Mouse (Mus musculus) naive thymus-derived CD4-positive, alpha-beta T cell, adult 2 months (primary cell): ENCODE measurements around the gene Parp12.

ENCODE experiments used
- DNase-seq: peaks from one replicate; pipeline ENCODE4 v3.0.0-alpha.2; 2011; ENCODE audit warnings: low read depth

Parp12 gene

DNA sequence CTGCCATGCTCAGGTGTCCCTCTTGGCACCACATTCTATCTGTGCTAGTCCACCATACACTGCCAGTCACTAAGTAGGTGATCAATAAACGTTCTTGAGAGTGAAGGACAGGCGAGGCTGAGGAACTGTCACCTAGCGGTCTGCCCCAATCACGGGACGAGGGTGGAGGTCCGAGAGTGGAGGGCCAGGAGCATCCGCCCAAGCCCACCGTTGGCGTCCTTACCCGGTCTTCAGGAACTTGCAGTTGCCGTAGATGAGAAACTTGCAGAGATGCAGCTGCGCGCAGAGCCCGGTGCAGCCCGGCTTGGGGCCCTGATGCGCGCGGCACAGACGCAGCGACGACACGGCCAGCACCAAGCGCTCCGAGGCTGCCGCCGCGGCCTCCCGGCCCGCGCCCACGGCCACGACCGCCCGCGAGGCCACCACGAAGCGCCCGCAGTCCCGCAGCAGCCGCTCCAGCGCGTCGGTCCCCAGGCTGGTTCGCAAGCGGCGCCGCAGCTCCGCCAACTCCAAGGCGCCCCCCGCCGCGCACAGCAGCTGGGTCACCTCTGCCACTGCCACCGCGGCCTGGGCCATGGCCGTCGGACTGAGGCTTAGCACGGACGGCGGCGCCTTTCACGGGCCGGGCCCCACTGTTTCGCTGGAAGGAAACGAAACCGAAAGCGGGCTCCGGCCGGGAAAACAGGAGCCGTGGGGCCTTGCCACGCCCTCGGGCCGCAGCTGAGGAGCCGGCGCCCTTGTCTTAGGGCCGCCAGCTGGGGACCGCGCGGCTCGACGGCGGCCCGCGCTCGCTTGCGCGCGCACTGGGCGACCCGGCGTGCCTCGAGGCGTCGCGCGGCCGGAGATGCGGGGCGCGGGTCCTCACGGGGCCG lies at the start of gene Parp12:
Gene Parp12 (minus strand): TSS at position 766 of the 872 bp plus-strand sequence.
- peak; percentile 80 for DNase-seq

DNA sequence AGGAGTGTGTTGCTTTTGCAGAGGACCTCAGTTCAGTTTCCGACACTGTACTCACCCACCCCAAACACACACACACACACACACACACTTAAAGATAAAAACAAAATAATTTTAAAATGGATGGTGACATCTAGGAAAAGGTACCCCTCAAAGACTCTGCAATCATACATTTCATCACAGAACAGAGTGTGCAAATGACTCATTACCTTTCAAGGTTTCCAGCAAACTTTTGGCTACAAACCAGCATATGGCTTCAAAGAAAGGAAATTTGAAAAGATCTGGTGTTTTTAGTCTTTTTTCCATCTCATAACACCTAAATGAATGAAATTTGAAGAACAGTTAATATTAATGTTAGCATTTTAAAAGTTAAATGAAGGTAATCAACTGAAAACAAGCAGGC lies 46.7 kb upstream of the Parp12 start:
- DNase-seq: no peak

DNA sequence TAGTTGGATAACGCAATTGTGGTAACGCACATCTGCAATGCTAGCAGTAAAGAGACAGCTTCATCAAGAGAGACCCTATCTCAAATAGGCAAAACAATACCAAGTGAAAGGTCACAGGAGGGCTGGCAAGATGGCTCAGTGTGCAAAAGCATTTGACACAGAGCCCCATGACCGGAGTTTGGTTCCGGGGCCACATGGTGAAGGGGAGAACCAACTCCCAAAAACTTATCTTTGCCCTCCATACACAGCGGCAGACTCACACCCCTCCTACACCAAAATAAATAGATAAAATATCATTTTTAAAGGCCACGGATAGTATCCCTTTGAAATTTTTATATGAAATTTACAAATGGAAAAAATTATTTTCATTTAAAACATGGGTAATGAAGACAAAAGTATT lies 43.8 kb upstream of the Parp12 start:
- DNase-seq: no peak

DNA sequence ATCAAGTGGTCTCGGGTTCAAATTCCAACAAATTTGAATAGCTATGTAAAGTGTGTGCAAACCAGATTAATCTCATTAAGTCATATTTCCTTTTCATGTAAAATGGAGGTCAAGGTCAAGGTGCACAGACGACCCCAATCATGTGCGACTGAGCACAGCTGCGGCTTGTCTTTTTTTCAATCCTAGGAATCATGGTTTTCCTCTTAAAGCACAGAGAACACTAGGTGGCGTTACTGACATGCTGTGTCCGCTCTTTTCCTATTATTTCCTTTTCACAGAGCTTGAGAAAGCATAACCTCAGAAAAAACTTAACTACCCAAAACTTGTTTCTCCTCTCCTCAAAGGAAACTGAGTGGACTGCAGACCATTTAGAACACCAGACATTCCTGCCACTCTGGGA lies 27.9 kb upstream of the Parp12 start:
- no peak for DNase-seq

DNA sequence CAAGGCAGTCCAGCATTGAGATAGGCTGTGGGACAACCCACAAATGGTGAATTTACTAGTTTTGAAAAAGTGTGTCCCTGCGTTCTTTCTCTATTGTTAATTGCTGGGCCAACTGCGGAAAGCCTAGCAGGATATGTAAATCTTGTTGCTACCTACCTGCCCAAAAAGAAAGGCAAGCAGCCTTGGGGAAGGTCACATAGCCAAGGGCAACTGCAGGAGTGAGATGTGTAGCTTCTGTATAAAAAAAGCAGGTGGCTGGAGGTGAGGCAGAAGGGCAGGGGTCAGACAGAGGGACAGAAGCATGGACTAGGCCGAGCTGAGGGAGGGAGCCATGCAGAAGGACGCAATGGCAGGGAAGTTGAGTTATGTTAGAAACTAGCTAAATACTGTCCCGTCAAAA lies 14.4 kb upstream of the Parp12 start:
- DNase-seq: no peak

DNA sequence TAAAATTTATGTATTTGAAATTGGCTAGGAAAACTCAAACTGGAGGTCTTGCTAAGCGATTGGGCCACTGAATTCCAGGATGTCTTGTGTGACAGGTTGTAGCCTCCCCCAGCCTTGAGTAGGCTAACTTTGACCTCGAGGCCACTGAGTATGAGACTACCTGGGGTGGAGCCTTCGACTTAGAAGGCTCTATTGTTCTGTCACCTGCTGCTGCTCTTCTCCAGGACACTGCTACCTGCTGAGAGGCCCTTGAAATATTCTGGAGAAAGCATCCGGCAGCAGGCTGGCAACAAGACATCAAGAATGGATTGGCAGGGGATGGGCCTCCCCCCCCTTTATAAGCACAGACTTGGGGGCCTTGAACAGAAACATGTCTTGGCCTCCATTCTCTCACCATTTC lies 13.3 kb upstream of the Parp12 start:
- no peak for DNase-seq

DNA sequence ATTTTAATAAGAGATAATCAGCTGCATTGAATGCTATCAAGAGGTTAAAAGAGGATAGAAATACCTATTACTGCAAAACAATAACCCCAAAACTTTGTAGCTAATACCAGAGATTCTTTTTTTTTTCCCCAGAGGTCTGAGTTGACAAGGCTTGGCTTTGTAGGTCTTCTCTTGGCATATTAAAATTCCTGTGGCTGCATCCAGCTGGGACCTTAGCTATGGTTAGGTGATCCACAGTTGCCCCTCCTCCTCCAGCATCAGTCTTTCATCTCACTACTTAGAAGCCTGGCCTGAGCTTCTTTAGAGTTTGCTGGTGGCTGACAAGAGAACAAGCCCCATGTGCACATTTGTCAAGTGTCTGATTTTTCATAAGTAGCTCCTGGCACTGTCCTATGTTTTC lies 6.6 kb upstream of the Parp12 start:
- no peak for DNase-seq

DNA sequence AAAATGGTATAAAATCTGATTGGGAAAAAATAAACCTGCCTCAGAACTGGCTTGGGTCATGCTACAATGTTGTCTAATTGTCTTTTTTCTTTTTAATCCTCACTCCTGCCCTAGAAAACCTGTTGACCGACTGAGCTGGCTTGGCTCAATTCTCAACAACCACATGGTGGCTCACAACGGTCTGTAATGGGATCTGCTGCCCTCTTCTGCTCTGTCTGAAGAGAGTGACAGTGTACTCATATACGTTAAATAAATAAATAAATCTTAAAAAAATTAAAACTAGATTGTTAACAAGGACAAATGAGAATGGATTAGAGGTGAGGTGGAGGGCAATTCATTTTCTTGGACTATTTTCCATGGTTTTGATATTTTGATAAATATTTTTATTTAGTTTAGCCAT lies 2.5 kb upstream of the Parp12 start:
- no peak for DNase-seq

DNA sequence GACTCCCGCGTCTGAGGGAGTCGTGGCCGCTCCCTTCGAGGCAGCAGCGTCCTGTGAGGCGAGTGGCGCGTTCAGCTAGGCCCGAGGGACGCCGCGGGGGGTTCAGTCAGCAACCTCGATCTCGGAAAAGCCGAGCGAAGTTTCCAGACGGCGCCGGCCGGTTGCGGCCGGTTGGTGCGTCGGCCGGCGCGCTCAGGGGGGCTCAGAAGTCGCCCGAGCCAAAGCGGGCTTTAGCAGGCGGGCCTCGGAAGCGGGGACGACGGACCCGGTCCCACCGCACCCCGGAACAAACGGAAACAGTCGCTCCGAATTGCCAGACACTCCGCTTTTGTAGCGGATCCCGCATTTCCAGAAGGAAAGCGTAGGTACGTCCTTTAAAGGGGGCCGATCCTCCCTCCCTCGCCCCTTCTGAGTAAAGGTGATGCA lies 320 bp upstream of the Parp12 start:
- DNase-seq: no peak

DNA sequence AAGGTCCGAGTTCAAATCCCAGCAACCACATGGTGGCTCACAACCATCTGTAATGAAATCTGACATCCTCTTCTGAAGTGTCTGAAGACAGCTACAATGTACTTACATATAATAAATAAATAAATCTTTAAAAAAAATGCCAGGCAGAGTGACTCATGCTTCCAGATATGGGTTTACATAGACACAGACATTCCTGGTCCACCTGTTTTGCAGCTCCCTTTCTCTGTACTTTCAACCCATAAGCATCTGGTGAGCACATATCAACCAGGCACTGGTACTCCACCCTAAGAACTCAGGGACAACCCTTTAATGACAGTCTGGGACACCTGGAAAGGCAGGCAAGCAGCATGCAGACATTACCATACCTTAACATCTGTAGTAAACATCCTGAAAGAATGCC lies 2.7 kb downstream of the Parp12 start:
- DNase-seq: no peak

DNA sequence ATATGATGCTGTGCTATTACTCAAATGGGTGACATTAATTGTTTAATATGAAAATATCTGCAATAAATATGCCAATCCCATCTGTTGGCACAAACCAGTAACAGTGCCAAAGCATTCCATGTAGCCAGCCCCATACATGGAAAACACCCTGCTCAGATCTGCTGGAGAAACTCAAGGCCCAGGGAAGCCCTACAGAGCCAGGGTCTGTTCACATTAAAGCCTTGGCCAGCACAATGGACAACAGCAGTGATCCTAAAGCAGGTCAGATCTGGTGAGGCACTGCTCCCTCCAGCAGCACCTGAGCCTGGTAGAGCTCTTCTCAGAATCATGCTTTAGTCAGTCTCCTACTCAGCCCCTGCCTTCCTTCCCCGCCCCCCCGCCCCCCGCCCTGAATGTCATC lies 5.0 kb downstream of the Parp12 start:
- no peak for DNase-seq

DNA sequence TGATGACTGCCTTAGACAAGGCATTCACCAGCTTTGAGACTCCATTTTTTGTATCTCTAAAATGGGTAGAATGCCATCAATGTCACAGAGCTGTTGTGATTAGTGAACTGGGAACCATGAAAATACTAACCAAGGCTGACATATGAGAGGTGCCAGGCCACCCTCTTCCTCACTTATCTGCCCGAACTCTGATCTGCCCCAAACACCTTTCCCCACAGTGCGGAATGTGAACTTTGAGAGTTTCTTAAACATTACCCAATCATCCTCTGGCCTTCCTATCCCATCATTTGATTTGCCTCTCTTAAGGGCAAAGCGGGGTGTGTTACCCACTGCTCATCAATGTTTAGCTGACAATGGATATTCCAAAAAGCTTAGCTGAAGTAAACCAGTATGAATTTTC lies 5.4 kb downstream of the Parp12 start:
- no peak for DNase-seq

DNA sequence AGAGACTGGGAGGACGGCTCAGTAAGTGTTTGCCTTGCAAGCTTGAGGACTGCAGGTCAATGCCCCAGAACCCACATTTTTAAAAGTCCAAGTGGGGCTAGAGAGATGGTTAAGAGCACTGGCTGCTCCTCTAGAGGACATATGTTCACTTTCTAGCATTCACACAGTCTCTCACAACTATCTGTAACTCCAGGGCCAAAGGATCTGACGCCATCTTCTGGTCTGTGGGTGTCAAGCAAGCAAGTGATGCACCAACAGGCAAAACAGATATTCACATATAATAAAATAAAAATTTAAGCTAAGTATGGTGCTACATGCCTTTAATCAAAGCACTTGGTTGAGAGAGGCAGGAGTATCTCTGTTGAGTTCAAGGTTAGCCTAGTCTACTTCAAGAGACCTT lies 11.3 kb downstream of the Parp12 start:
- no peak for DNase-seq

DNA sequence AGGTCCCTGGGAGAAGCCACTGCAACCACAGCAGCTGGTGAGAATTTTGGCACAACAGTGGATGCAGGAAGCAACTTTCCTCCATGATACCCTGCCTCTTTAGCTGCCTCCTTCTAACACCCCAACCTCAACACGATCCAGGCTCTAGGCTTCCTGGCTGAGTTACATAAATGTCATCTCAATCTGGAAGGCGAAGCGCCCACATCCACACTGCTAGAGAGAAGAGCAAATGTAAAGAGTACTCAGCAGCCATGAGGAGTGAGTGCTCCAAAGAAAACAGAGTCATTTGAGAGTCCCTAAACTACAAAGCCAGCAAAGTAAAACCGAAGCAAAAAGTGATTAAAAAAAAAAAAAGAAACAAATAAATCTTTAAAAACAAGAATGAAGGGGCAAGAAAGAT lies 13.5 kb downstream of the Parp12 start:
- no peak for DNase-seq

DNA sequence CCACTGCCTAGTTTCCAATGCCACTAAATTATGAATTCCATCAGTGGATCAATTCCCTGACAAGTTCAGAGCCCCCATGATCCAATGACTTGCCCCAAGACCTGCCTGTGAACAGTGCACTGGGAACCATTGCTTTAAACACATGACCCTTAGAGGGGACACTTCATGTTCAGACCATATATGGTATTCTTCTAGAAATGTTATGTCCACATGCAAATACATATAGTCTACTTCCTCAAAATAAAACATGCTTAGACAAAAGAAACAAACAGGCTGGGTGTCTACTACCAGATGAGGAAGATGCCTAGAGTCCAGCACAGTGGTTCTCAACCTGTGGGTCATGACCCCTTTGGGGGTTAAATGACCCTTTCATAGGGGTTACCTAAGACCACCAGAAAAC lies 41.7 kb downstream of the Parp12 start:
- no peak for DNase-seq

DNA sequence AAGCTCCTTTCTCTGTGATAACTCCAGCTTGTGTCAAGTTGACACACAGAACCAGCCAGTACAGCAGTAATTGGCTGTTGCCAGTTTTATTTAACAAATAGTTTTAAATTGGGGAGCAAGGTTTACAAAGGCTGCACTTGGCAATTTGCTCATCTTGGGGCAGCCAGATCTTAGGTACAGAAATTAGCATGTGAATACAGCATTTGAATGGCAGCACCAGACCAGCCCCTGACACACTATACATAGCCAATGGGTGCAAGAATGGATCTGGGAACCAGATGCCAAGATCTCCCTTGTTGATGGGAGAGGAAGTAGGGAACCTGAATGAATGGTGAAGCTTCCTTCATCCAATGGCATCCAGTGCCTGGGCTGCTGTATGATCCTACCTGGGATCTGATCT lies 44.0 kb downstream of the Parp12 start:
- DNase-seq: no peak

DNA sequence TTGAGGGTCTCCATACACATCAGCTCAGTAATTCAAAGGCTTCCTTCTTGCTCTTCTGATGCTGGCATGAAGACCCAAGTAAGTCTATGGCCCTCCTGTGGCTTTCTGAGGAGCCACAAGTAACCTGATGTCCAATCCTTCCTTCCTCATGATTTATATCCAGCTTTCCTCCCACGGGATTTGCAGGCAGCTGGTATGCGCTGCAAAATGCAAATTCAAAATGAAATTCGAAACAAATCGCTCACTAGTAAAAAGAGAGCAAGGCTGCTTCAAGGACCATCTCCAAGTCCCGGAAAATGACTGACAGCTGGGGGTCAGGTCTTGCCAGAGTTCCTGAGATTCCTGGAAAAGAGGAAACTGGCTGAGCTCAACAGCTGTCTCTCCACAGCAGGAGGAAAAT lies 45.5 kb downstream of the Parp12 start:
- DNase-seq: no peak

DNA sequence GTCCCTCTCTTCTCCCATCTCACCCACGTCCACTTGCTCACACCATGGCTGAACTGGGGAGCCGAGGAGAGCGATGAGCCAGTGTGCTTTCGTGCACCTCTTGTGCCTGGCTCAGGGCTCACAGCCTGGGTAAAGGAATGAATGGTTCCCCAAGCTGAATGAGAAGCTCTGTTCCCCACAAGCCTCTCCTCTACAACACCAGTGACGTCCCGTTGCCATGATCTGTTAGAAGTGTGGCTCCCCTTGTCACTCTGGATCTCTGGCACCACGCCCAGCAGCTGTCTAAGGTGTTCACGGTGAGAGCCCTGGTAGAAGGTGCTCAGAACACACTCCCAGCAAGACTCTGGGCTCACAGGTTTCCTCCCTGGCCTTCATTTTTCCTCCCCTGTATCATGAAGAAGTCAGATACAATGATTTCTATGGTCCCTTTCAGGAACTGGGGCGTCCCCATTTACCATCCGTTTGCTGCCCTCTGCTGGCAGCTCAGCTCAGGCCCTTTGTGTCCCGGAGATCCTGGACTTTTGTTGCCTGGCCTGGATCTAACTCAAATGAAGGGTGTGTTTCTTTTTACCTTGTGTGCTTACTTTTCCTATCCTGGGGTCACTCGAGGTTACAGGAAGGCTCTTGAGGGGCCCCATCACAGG lies 51.1 kb downstream of the Parp12 start:
- peak; percentile 49 for DNase-seq

DNA sequence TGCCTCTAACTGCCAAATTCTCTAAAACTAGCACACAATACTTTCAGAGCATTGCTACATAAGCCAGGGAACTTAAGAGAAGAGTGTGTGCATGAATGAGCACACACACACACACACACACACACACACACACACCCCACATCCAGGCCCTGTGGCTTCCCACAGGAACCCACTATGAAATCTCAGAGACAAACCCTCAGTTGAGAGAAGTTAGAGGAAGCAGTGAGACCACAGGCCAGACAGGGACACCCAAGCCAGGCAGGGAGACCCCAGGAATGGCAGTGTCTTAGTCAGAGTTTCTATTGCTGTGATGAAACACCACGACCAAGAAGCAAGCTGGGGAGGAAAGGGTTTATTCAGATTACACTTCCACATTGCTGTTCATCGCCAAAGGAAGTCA lies 54.6 kb downstream of the Parp12 start:
- no peak for DNase-seq

DNA sequence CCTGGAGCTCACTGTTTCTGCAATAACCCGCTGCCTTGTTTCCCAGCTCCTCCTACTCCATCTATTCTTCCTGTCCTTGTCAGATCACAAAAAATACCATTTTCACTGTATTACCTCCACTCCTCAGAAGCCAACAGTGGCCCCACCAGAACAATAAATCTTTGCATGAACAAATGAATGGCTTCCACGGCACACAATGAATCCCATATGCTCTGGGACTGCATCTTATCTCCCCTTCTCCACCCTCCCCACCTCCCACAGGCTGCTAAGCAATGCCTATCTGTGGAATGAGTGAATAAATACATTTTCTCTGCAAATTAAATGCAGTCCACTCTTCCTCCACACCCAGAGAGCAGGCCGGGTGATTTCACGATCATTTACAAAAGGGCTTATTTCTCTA lies 57.0 kb downstream of the Parp12 start:
- no peak for DNase-seq

DNA sequence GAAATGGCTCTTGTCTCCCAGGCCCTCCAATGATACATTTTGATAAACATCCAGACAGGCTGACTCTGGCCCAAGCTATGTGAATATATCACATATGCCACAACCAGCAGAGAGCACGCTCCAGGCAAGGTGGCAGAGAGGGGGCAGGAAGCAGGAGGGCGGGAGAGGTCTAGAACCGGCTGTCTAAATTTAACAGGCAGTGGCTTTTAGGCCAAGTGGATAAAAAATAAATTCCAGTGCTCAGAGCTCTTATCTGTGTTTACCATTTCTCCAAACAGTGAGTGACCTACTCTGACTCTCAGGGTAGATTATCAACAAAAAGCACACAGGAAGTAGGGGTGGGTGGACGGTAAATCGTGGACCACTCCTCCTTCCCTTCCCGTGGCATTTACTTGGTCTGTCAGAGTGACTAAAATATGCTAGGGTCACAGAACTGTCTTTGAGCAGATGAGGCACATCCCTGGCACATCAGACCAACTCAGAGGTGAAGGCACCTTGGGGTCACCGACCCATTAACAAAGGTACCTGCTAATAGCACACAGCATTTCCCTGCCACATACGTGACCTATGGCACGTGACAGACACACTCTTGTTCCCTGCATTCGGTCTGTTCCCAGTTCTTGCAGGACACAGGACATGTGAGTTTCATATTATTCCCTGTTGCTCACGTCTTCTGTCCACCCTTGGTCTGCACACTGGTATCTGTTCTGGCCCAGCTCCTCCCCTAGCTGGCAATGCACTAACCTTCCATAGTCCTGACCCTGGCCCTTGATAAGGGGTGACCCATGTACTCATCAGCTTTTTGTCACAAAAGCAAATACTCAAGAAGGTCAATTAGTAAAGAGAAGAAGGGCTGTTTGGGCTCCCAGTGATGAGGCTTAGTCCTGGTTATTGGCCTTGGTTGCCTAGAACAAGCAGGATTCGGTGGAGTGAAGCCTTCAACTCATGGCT lies 58.3 kb downstream of the Parp12 start:
- no peak for DNase-seq

DNA sequence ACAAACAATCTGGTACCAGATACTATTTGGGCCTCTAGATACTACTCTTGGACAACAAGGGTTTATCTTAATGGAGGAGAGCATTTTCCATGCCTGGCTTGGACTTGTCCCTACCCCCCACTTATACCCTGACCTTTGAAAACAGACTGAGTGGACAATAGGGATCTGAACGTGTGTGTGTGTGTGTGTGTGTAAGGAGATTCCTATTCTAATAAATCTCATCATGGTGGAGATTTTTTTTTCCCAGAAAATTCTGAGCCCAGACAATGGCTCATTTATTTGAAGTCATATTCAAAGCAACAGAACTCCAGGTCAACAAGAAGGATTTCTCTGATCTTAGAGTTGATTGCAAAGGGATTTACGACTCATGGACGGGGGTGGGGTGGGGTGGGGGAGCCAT lies 59.2 kb downstream of the Parp12 start:
- no peak for DNase-seq

DNA sequence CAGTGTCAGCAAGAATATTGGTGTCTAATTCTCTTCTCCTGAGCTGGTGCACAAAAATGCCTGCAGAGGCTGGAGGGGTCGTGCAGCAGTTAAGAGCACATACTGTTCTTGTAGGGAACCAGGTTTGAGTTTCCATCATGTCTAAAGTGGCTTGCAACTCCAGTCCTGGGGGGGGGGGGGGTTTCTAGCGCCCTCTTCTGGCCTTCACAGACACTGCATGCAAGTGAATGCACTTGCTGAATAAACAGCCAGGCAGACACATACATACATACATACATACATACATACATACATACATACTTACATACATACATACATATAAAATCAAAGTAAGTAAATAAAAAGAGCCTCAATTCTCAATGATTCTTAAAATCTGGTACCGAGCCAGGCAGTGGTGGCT lies 59.8 kb downstream of the Parp12 start:
- DNase-seq: peak; percentile 14
